Mouse (Mus musculus): ENCODE data around the gene Fam178b.
A peak's percentile ranks its signal among the peaks of the same experiment; 100 is the strongest.

The Fam178b gene

GRCm38 (mm10) chr1:36682620-36683355 is at the start of gene Fam178b:
Gene Fam178b, minus strand, starts transcription at chr1:36683183.
- DNase-seq (ENCODE audit: low read depth, low spot score): no peak

GRCm38 (mm10) chr1:36724057-36724431 is 41.1 kb upstream of the Fam178b start:
- DNase-seq (ENCODE audit: low read depth, low spot score): no peak

- no peak for DNase-seq (ENCODE audit: low read depth, low spot score)
These were observed 40.4 kb upstream of the Fam178b start for GRCm38 (mm10) chr1:36723146-36724056.

GRCm38 (mm10) chr1:36718786-36719185 is 35.8 kb upstream of the Fam178b start:
- DNase-seq (ENCODE audit: low read depth, low spot score): no peak

- no peak for DNase-seq (ENCODE audit: low read depth, low spot score)
These were observed 31.3 kb upstream of the Fam178b start, which contains the start of gene Actr1b for GRCm38 (mm10) chr1:36714311-36714710. Gene Actr1b, minus strand, starts transcription at chr1:36714422.

GRCm38 (mm10) chr1:36711104-36711503 is 28.1 kb upstream of the Fam178b start:
- DNase-seq (ENCODE audit: low read depth, low spot score): no peak

GRCm38 (mm10) chr1:36709854-36710280 is 26.9 kb upstream of the Fam178b start, which contains the start of gene 4933424G06Rik:
Gene 4933424G06Rik, plus strand, starts transcription at chr1:36710149.
- DNase-seq (ENCODE audit: low read depth, low spot score): peak; percentile 93

- no peak for DNase-seq (ENCODE audit: low read depth, low spot score)
These were observed 26.3 kb upstream of the Fam178b start for GRCm38 (mm10) chr1:36709055-36709853.

- no peak for DNase-seq (ENCODE audit: low read depth, low spot score)
These were observed 25.6 kb upstream of the Fam178b start for GRCm38 (mm10) chr1:36708626-36709025.

GRCm38 (mm10) chr1:36707797-36708196 is 24.8 kb upstream of the Fam178b start:
- DNase-seq (ENCODE audit: low read depth, low spot score): no peak

- no peak for DNase-seq (ENCODE audit: low read depth, low spot score)
These were observed 24.2 kb upstream of the Fam178b start for GRCm38 (mm10) chr1:36707166-36707565.

- DNase-seq (ENCODE audit: low read depth, low spot score): no peak
These were observed 14.0 kb upstream of the Fam178b start for GRCm38 (mm10) chr1:36697030-36697429.

GRCm38 (mm10) chr1:36696411-36696810 is 13.4 kb upstream of the Fam178b start:
- no peak for DNase-seq (ENCODE audit: low read depth, low spot score)

GRCm38 (mm10) chr1:36694871-36695270 is 11.9 kb upstream of the Fam178b start:
- no peak for DNase-seq (ENCODE audit: low read depth, low spot score)

GRCm38 (mm10) chr1:36691271-36692155 is 8.5 kb upstream of the Fam178b start, which contains the start of gene Cox5b:
Gene Cox5b, plus strand, starts transcription at chr1:36691449.
- peak; percentile 89 for DNase-seq (ENCODE audit: low read depth, low spot score)

- no peak for DNase-seq (ENCODE audit: low read depth, low spot score)
These were observed 7.8 kb upstream of the Fam178b start for GRCm38 (mm10) chr1:36690671-36691235.

GRCm38 (mm10) chr1:36683810-36684467 is 956 bp upstream of the Fam178b start:
- peak; percentile 52 for DNase-seq (ENCODE audit: low read depth, low spot score)

- DNase-seq (ENCODE audit: low read depth, low spot score): no peak
These were observed 2.1 kb downstream of the Fam178b start for GRCm38 (mm10) chr1:36680893-36681292.

- DNase-seq (ENCODE audit: low read depth, low spot score): no peak
These were observed 8.0 kb downstream of the Fam178b start for GRCm38 (mm10) chr1:36674936-36675335.
